Mouse (Mus musculus) forebrain, embryonic 15.5 days (tissue): ENCODE measurements around the gene Pard3. TPM values are rescaled to one million over a fixed set of nuclear protein-coding genes. Genes with fewer than 3 reads are reported as not detected.

ENCODE experiments used
- ATAC-seq: fragments of 200-750 bp; cut with Nextera tagmentation; replicated peaks from 2 replicates; pipeline ENCODE4 v1.8.0; 2017; ENCODE audit warnings: mild to moderate bottlenecking, moderate TSS enrichment, moderate library complexity
- H3K27ac ChIP-seq: fragments of 300-500 bp; sonication (generic); replicated peaks from 2 replicates; pipeline ENCODE4 v1.5.1; 2015; ENCODE audit warnings: mild to moderate bottlenecking, inconsistent platforms
- H3K27me3 ChIP-seq: fragments of 300-500 bp; sonication (generic); 2 replicates; pipeline ENCODE4 v1.6.1; 2015; ENCODE audit warnings: inconsistent platforms
- H3K36me3 ChIP-seq: fragments of 300-500 bp; sonication (generic); 2 replicates; pipeline ENCODE4 v1.6.1; 2015; ENCODE audit warnings: mild to moderate bottlenecking, inconsistent platforms
- H3K4me1 ChIP-seq: fragments of 300-500 bp; sonication (generic); 2 replicates; pipeline ENCODE4 v1.6.1; 2015; ENCODE audit warnings: inconsistent platforms
- H3K4me2 ChIP-seq: fragments of 300-500 bp; sonication (generic); replicated peaks from 2 replicates; pipeline ENCODE4 v1.6.1; 2015; ENCODE audit warnings: mild to moderate bottlenecking, inconsistent platforms
- H3K4me3 ChIP-seq: fragments of 300-500 bp; sonication (generic); 2 replicates; pipeline ENCODE4 v1.5.1; 2015; ENCODE audit warnings: mild to moderate bottlenecking, inconsistent platforms
- H3K9ac ChIP-seq: fragments of 300-500 bp; sonication (generic); replicated peaks from 2 replicates; pipeline ENCODE4 v1.6.1; 2015; ENCODE audit warnings: mild to moderate bottlenecking, inconsistent platforms
- H3K9me3 ChIP-seq: fragments of 300-500 bp; sonication (generic); 2 replicates; pipeline ENCODE4 v1.6.1; 2016; ENCODE audit warnings: inconsistent platforms
- WGBS: fragments of 180-500 bp; shearing (Covaris S2); methylation state at CpG from one replicate; pipeline ENCODE4 v1.1.7; 2015; ENCODE audit warnings: mixed read lengths; 5-methylcytosine and 5-hydroxymethylcytosine counted together
- polyA plus RNA-seq: library from polyadenylated mRNA; unstranded; fragments of >200 nt; fragmentation: Nextera tagmentation; extraction: Ambion mirVana; gene quantifications from 2 replicates; pipeline ENCODE4 v1.2.1, GENCODE M21; 2015

Gene Pard3
- polyA plus RNA-seq, 1 experiment from 2014 or later: 18.6 TPM

DNA sequence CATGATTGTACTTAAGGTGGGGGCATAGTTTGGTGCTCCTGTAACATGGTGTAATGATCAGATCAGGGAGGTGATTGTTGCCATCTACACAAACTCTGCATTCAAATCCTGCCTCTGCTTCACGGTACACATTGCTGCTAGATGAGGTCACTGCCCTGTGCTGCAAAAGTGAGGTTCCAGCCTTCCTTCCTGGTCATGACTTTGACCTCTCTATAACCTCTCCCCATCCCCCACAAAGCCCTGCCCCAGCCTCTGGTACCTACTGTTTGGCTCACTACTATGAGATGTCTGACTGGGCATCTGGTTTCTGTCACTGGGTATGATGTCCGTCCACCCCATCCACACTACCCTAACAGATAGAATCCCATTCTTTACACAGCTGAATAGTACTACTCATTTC is 408.5 kb downstream of the Pard3 start:
- WGBS: 87% methylated on average over 2 of the region's 2 CpGs
- no peak overlapping the region for H3K9ac ChIP-seq
- H3K27me3 ChIP-seq: no peaks in the 10 kb centered on the region
- no peak overlapping the region for H3K27ac ChIP-seq
- H3K36me3 ChIP-seq: peaks cover 4% of the 10 kb centered on the region; the same call in 1 of the 2 replicates
- H3K4me2 ChIP-seq: no peak overlapping the region
- no peaks in the 10 kb centered on the region for H3K9me3 ChIP-seq
- H3K4me3 ChIP-seq: no peak overlapping the region
- no peak for ATAC-seq
- H3K4me1 ChIP-seq: no peaks in the 10 kb centered on the region

GRCm38 (mm10) chr8:127480003-127480402 is 416.3 kb downstream of the Pard3 start:
- H3K4me1 ChIP-seq: no peaks in the 10 kb centered on the region
- ATAC-seq: no peak
- no peaks in the 10 kb centered on the region for H3K9me3 ChIP-seq
- H3K4me3 ChIP-seq: no peak overlapping the region
- no peak overlapping the region for H3K27ac ChIP-seq
- H3K9ac ChIP-seq: no peak overlapping the region
- H3K4me2 ChIP-seq: no peak overlapping the region
- no peaks in the 10 kb centered on the region for H3K27me3 ChIP-seq
- WGBS: 86% methylated on average over 2 of the region's 2 CpGs
- H3K36me3 ChIP-seq: no peaks in the 10 kb centered on the region

DNA sequence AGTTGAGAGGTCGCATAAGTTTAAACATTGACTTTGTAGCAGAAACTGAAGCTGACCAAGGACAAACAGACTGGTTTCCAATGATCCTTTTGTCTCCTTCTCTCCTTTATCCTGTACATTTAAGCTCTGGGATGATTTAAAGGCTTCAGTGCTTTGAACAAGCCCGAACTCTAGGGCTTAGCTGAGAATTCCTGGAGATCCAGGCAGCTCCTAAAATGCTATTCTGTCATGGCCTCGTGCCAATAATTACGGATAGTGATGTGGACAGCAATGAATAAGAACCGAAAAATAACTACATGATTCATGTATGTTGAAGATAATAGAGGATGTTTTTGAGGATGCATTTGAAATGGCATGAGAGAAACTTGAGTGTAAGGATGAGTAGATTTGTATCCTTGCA is 421.9 kb downstream of the Pard3 start:
- Histone ChIP-seq H3K9ac (no peak overlapping the region), H3K36me3 (no peaks in the 10 kb centered on the region), H3K4me3 (no peak overlapping the region), H3K4me2 (no peak overlapping the region), H3K4me1 (no peaks in the 10 kb centered on the region; the same call in 1 of the 2 replicates), H3K9me3 (no peaks in the 10 kb centered on the region), H3K27me3 (no peaks in the 10 kb centered on the region), H3K27ac (no peak overlapping the region)
- WGBS: 74% methylated on average over 5 of the region's 5 CpGs
- ATAC-seq: no peak

DNA sequence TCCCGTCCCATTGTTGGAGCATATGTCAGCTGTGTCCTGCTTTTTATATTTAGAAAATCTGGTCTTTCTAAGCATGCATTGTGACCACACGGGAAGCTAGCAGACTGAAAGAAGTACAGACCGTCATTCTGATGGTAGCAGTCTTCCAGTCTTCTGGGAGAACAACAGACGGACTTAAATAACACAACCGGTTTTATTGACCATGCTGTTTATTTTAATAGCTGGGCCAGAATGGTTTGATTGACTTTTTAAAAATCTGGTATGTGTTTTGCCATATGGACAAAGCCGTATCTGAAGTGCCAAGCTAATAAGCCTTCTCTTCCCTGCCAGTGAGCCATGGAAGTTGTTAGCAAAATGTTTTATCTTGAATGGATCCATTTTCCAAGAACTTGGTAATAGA is 428.3 kb downstream of the Pard3 start:
- Histone ChIP-seq H3K27ac (peak overlapping the region; percentile 76), H3K9me3 (no peaks in the 10 kb centered on the region), H3K4me1 (peaks cover 10% of the 10 kb centered on the region; the same call in 1 of the 2 replicates), H3K27me3 (no peaks in the 10 kb centered on the region), H3K9ac (no peak overlapping the region), H3K36me3 (no peaks in the 10 kb centered on the region), H3K4me3 (no peak overlapping the region), H3K4me2 (no peak overlapping the region)
- 0 out of 2 replicates have a peak, but pooled peaks have one; percentile 32 for ATAC-seq
- WGBS: 47% methylated on average over 6 of the region's 6 CpGs

- ATAC-seq: no peak
- H3K36me3 ChIP-seq: no peaks in the 10 kb centered on the region
- WGBS: 60% methylated on average over 4 of the region's 4 CpGs
- H3K27ac ChIP-seq: peak overlapping the region; percentile 57
- H3K27me3 ChIP-seq: no peaks in the 10 kb centered on the region
- no peak overlapping the region for H3K9ac ChIP-seq
- H3K4me3 ChIP-seq: no peak overlapping the region
- H3K4me2 ChIP-seq: no peak overlapping the region
- peaks cover 28% of the 10 kb centered on the region for H3K4me1 ChIP-seq
- H3K9me3 ChIP-seq: no peaks in the 10 kb centered on the region
Measured at GRCm38 (mm10) chr8:127495226-127495780, 431.6 kb downstream of the Pard3 start.

- no peaks in the 10 kb centered on the region for H3K36me3 ChIP-seq
- 0 out of 2 replicates have a peak, but pooled peaks have one; percentile 2 for ATAC-seq
- 9% methylated on average over 13 of the region's 13 CpGs for WGBS
- peak overlapping the region; percentile 78 for H3K27ac ChIP-seq
- H3K4me2 ChIP-seq: no peak overlapping the region
- no peaks in the 10 kb centered on the region for H3K9me3 ChIP-seq
- H3K4me1 ChIP-seq: peaks cover 32% of the 10 kb centered on the region
- no peak overlapping the region for H3K4me3 ChIP-seq
- H3K27me3 ChIP-seq: no peaks in the 10 kb centered on the region
- no peak overlapping the region for H3K9ac ChIP-seq
Measured at GRCm38 (mm10) chr8:127498997-127499719, 435.5 kb downstream of the Pard3 start.

DNA sequence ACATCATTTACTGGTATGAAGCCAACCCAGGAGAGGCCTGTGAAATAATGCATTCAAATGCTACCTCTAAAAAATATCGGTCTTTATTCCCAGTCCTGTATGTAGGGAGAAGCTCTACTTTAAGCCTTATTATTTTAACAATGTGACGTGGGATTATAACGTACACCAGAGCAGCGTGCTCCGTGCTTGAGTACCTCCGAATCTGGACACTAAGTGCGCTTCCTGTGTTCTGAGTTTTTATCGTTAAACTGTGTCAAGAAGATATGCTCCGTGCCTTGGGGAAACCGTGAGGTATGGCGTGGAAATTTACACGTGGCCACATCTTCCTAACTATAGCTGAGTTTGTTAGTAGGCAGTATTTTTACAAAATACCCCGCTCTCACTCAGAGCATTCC is 436.0 kb downstream of the Pard3 start:
- H3K36me3 ChIP-seq: no peaks in the 10 kb centered on the region
- ATAC-seq: peak; percentile 47; the same call in 1 of the 2 replicates
- H3K9me3 ChIP-seq: no peaks in the 10 kb centered on the region
- peaks cover 32% of the 10 kb centered on the region for H3K4me1 ChIP-seq
- peak overlapping the region; percentile 17 for H3K4me2 ChIP-seq
- no peak overlapping the region for H3K9ac ChIP-seq
- no peak overlapping the region for H3K4me3 ChIP-seq
- WGBS: 48% methylated on average over 13 of the region's 13 CpGs
- H3K27ac ChIP-seq: peak overlapping the region; percentile 78
- H3K27me3 ChIP-seq: no peaks in the 10 kb centered on the region

DNA sequence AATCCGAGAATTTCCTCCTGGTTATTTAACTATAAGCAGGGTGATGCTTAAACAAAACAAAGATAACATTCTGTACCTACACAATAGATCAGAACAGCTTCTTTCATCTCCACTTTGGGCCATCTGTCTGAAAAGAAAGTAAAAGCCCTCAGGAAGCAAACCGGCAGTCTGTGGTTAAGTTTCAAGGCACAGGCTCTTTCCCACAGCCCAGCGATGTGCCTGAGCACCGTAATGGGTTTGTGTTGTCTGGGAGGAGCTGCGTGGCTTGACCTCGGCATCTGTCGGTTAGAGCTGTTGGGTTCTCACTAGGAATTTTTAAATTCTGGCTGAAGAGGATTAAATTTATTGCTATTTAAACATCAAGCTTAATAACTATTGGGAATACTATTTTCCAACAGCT is 436.5 kb downstream of the Pard3 start:
- Histone ChIP-seq H3K9me3 (no peaks in the 10 kb centered on the region), H3K4me3 (no peak overlapping the region), H3K4me2 (peak overlapping the region; percentile 17; the same call in 1 of the 2 replicates), H3K9ac (no peak overlapping the region), H3K27ac (peak overlapping the region; percentile 78), H3K4me1 (peaks cover 32% of the 10 kb centered on the region), H3K27me3 (no peaks in the 10 kb centered on the region), H3K36me3 (no peaks in the 10 kb centered on the region)
- 8% methylated on average over 7 of the region's 7 CpGs for WGBS
- peak; percentile 74; the same call in 1 of the 2 replicates for ATAC-seq

GRCm38 (mm10) chr8:127501756-127502155 is 438.1 kb downstream of the Pard3 start:
- H3K9me3 ChIP-seq: no peaks in the 10 kb centered on the region
- no peaks in the 10 kb centered on the region for H3K27me3 ChIP-seq
- peaks cover 26% of the 10 kb centered on the region for H3K4me1 ChIP-seq
- no peaks in the 10 kb centered on the region for H3K36me3 ChIP-seq
- no peak for ATAC-seq
- no peak overlapping the region for H3K9ac ChIP-seq
- 97% methylated on average over 1 of the region's 1 CpGs for WGBS
- no peak overlapping the region for H3K4me2 ChIP-seq
- H3K4me3 ChIP-seq: no peak overlapping the region
- no peak overlapping the region for H3K27ac ChIP-seq

DNA sequence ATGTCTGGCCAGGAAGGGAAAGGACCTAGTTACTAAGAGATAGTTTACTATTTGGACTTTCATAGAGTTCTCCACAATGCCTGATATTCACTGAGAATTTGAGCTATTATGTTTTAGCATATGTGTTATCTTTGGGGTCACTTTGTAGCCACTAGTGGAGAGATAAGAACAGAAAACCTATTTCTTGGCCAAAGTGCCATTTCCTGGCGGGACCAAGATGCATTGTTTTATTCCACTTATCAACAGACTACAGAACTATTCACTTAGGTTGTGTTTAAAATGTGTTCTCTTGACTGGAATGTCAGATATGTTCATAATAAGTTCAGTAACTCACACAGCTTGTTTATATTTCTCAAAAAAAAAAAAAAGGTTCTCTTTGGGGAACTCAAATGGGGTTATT is 441.6 kb downstream of the Pard3 start:
- ATAC-seq: no peak
- Histone ChIP-seq H3K4me2 (no peak overlapping the region), H3K27me3 (no peaks in the 10 kb centered on the region), H3K27ac (no peak overlapping the region), H3K36me3 (no peaks in the 10 kb centered on the region), H3K9ac (no peak overlapping the region), H3K4me1 (peaks cover 9% of the 10 kb centered on the region), H3K4me3 (no peak overlapping the region), H3K9me3 (no peaks in the 10 kb centered on the region)
- WGBS: 95% methylated on average over 1 of the region's 1 CpGs

DNA sequence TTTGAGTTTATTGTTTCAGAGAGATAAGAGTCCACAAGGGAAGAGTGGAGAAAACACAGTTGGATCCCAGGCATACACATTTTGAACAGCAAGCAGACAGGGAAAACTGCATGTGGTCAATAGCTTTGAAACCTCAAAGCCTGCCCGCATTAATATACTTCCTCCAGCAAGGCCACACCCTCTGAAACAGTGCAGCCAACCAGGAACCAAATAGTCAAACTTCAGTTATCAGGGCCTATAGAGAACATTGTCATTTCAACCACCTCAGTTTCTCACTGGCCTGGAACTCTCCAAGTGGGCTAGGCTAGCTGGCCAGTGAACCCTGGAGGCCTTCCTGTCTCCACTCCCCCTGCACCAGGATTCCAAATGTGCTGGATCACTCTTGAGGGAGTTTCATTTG is 442.6 kb downstream of the Pard3 start:
- Histone ChIP-seq H3K9me3 (no peaks in the 10 kb centered on the region), H3K9ac (no peak overlapping the region), H3K4me2 (no peak overlapping the region), H3K36me3 (no peaks in the 10 kb centered on the region), H3K4me3 (no peak overlapping the region), H3K27ac (no peak overlapping the region), H3K4me1 (0 out of 2 replicates have a peak, but pooled peaks cover 2% of the 10 kb centered on the region), H3K27me3 (no peaks in the 10 kb centered on the region)
- ATAC-seq: no peak
- WGBS: 97% methylated on average over 1 of the region's 1 CpGs

DNA sequence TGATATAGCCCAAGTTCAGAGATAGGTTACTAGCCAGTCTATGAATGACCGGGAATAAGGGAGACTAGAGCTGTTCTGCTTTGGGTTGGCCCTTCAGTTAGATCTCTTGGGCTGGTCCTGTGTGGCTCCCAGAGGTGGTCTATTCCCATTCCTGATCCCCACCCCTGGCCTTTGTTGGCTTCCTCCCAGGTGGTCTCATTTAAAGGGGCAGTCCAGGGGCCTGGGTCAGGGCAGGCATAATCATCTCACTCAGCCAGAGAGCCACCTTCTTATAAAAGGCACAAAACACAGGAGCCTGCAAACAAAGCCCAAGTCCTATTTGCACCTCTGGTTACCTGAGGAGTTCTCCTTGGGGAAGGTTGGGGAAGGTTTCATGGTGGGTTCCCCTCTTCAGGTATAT is 447.6 kb downstream of the Pard3 start:
- H3K4me2 ChIP-seq: no peak overlapping the region
- ATAC-seq: no peak
- no peaks in the 10 kb centered on the region for H3K9me3 ChIP-seq
- no peaks in the 10 kb centered on the region for H3K27me3 ChIP-seq
- H3K4me1 ChIP-seq: 0 out of 2 replicates have a peak, but pooled peaks cover 3% of the 10 kb centered on the region
- no peaks in the 10 kb centered on the region for H3K36me3 ChIP-seq
- 67% methylated on average over 1 of the region's 1 CpGs for WGBS
- no peak overlapping the region for H3K9ac ChIP-seq
- no peak overlapping the region for H3K4me3 ChIP-seq
- no peak overlapping the region for H3K27ac ChIP-seq
